Mouse (Mus musculus) liver, embryonic 14.5 days (tissue): ENCODE data around the gene Ppm1m.

Experiments
- CTCF ChIP-seq: IDR thresholded peaks from 2 replicates; pipeline ENCODE4 v1.5.1; 2016; ENCODE audit warnings: antibody characterized with exemption, low read depth, control low read depth
- EP300 ChIP-seq: IDR thresholded peaks from 2 replicates; pipeline ENCODE4 v1.6.1; 2016; ENCODE audit warnings: antibody characterized with exemption, low read depth

DNA sequence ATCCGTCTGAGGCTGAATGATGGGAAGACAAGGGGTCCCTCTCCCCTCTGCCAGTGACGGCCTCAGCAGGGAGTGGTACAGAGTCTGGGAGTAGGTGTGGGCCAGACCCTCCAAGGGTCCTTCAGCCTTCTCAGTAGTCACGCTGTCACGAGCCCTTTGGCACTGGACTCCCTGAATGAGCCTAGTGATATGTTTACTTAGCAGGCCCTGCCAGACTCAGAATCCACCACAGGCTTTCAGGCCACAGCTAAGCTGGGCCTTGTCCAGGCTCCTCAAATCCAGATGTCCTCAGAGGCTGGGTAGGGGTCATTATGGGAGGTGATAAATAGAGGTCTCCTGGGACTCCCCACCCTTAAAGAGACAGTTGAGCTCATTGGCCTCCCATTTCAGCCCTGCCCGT lies 8.6 kb upstream of the Ppm1m start:
- no peak for TF ChIP-seq CTCF
- no peak for TF ChIP-seq EP300
